Mouse (Mus musculus): ENCODE measurements at regions not wholly inside any gene's neighbourhood (a gene's known extent, or its start where the extent isn't known, plus 50 kb on each side); places are given as distances from the start of the nearest gene placed in this dataset.

- no peak for DNase-seq (ENCODE audit: low spot score in 2 of 2)
Measured at GRCm38 (mm10) chr9:32005348-32005747, 92.1 kb upstream of the Barx2 start.

DNA sequence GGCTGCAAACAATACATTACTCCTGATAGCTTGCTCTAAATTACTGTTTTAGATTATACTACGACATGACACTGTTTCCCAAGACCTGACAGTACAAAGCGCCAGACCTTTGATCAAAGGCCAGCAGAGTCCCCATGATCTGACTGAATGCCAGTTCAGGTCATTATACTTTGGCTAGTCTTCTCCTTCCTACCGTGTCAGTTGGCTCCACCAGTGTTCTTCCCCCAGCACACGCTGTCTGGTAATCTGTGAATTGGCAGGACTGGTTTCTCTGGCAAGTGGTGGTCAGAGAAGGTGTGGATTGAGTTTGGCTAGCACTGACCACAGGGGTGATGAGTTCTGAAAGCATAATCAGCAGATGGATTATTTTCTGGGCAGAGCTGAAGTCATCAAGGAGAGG is 93.1 kb upstream of the Barx2 start:
- no peak for DNase-seq (ENCODE audit: low spot score in 2 of 2)

DNA sequence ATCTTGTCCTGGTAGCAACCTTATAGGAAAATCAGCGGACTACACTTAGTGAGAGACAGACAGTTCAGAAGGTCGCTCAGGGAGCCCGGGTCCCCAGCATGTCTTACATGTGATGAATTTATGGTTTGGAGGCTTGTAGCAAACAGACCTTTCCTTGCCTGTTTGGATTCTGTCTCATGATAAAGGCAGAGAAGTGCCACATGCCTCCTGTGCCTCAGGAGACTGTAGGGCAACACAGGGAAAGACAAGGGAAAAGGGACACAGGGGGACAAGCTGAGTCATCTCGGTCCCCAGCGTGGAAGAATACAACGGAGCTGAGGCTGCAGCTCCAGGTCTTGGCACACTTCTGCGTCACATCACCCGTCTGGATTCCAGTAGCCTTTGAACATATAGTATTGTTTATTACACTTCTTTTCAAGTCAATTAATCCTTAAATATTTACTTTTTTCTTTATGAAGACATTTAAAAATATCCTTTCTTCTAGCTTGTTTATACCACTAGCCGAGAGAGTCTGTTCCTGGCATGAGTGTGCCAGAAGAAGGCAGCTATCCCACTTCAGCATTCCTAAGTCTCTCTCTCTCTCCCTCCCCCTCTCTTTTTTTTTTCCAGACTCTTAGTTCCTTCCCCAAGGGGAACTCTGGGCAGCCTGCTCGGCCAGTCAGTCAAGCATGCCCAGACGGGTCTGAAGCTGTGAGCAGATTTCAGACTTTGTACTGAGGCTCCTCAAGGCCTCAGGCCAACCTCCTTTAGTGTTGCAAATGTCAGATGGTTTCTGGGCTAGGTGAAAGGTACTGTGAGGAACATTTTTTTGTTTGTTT is 97.9 kb upstream of the Barx2 start:
- no peak for DNase-seq (ENCODE audit: low spot score in 2 of 2)

DNA sequence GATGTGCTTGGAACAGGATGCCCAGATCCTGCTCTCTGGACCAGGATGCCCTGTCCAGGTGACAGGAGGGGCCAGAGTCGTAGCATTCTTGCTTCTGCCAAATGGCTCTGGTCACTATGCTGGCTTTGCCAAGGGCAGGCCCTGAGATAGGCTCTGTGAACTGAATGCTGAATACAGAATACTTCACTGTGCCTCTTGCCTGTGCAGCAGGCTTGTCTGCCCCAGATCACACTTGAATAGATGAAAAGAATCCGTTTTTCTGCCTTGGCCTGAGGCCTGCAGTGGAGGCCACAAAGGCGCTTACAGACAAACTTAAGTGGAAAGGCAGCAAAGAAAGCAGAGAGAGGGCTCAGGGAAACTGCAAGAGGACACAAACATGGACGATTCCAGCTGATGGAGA is 99.7 kb upstream of the Arhgap32 start:
- peak; percentile 30 to 50 for DNase-seq (ENCODE audit: low spot score in 2 of 2)

- no peak for DNase-seq (ENCODE audit: low spot score in 2 of 2)
Measured at GRCm38 (mm10) chr9:32018020-32018419, 97.9 kb upstream of the Arhgap32 start.

- DNase-seq (ENCODE audit: low spot score in 2 of 2) = no peak
Measured at GRCm38 (mm10) chr9:32019786-32020185, 96.2 kb upstream of the Arhgap32 start.

DNA sequence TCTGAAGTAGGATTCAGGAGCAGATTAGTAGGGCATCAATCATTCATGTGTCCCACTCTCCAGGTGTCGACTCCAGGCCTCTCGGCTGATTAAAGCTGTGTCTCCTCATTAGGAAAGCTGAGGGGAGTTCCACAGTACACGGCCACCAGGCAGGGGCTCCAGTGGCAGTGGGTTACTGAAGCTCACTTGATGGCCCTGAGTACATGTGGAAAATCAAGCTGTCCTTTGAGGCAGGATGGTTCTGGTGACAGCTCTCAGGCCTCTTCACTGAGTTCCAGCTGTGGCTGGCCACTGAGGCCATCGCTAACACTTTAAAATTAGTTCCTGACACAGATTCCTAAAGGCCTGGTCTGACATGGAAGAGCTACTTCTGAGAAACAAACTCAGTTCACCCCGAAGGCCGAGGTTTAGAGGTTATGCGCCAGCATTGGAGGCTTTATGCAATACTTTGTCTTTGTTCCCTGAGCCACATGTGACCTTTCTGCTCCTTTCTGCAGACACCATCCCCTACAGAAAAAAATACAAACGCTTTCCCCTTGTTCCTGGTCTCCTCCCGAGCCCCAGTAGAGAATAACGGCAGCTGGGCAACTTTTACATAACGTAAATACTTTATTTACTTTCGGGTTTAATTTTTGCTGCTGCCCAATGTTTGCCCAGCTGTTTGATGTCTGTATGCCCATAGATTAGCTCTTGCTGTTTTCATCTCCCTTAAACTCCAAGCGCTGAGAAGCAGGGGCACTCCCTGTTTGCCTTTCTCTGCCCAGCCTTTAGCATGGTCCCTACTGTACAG is 94.8 kb upstream of the Arhgap32 start:
- DNase-seq (ENCODE audit: low spot score in 2 of 2) = no peak

- DNase-seq (ENCODE audit: low spot score in 2 of 2) = no peak
Measured at GRCm38 (mm10) chr9:32021755-32022154, 94.2 kb upstream of the Arhgap32 start.

- DNase-seq (ENCODE audit: low spot score in 2 of 2) = no peak
Measured at GRCm38 (mm10) chr9:32022996-32023395, 92.9 kb upstream of the Arhgap32 start.

GRCm38 (mm10) chr9:32024767-32025166 is 91.2 kb upstream of the Arhgap32 start:
- no peak for DNase-seq (ENCODE audit: low spot score in 2 of 2)

DNA sequence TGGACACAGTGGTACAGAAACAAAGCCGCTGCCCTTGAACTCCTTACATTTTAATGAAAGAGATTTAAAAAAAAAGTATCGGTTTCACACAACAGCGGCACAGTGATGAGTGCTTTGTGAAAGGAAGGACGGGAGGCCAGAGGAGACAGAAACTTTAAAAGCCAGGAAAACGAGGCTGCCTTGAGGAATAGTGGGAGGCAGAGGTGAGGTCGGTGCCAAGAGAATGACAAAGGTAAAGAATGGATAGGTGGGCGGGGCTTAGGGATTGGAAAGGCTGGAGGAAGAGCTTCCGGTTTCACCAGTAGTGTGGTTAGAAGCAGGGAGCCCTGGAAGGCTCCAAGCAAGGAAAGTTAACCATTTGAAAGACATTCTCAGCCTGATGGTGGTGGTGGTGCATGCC is 88.0 kb upstream of the Arhgap32 start:
- DNase-seq (ENCODE audit: low spot score in 2 of 2) = no peak

GRCm38 (mm10) chr9:32029001-32029400 is 86.9 kb upstream of the Arhgap32 start:
- no peak for DNase-seq (ENCODE audit: low spot score in 2 of 2)

- DNase-seq (ENCODE audit: low spot score in 2 of 2) = no peak
Measured at GRCm38 (mm10) chr9:32029786-32030185, 86.2 kb upstream of the Arhgap32 start.

- no peak for DNase-seq (ENCODE audit: low spot score in 2 of 2)
Measured at GRCm38 (mm10) chr9:32030203-32030602, 85.7 kb upstream of the Arhgap32 start.

GRCm38 (mm10) chr9:32031950-32032453 is 83.9 kb upstream of the Arhgap32 start:
- DNase-seq (ENCODE audit: low spot score in 2 of 2) = peak; percentile 69 to 87

DNA sequence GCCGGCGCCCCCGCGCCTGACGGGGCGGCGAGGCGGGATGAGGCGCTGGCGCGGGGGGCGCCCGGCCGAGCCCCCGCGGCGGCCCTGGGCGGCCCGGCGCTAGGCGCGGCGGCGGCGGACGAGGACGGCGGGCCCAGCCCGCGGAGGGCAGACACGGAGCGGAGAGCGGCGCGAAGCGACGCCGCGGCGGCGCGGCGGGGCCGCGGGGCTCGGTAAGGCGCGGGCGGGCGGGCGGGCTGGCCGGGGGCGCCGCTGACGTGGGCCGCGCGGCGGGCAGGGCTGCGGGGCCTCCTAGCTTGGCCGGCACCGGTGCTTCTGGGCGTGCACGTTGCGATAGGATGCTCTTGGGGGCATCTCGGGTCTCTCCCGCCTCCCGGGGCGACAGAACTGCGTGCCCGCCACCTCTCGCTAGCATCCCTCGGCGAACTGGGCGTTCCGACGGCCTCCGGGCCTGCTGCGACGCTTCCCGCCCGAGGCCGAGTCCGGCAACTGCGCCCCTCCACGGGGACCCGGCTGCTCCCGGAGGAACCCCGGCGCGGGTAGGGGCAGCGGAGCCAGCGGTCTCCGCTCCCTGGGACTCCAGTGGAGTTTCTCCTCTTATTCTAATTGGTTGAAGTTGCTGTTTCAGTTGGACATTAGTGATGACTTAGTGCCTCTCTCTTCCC is 83.3 kb upstream of the Arhgap32 start:
- peak; percentile 35 to 54 for DNase-seq (ENCODE audit: low spot score in 2 of 2)

GRCm38 (mm10) chr9:32033937-32034336 is 82.0 kb upstream of the Arhgap32 start:
- DNase-seq (ENCODE audit: low spot score in 2 of 2) = no peak

GRCm38 (mm10) chr9:32039999-32040398 is 75.9 kb upstream of the Arhgap32 start:
- no peak for DNase-seq (ENCODE audit: low spot score in 2 of 2)

- no peak for DNase-seq (ENCODE audit: low spot score in 2 of 2)
Measured at GRCm38 (mm10) chr9:32043344-32043743, 72.6 kb upstream of the Arhgap32 start.

- no peak for DNase-seq (ENCODE audit: low spot score in 2 of 2)
Measured at GRCm38 (mm10) chr9:32046791-32047190, 69.1 kb upstream of the Arhgap32 start.

- DNase-seq (ENCODE audit: low spot score in 2 of 2) = no peak
Measured at GRCm38 (mm10) chr9:32048941-32049340, 67.0 kb upstream of the Arhgap32 start.

DNA sequence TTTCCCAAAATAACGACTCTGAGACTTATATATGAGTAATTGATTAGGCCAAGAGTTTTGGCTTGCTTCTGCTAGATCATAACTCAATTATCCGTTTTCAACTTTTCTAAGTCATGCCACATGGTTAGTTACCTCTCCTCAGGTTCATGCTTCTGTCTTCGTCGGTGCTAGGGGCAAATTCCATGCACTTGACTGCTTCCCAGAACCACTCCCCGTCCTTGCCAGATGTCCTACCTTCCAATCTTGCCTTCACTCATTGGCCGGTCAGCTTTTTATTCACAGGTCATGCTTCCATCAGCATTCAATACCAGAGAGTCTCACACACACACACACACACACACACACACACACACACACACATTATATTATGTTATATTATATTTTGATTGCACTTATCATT is 66.4 kb upstream of the Arhgap32 start:
- DNase-seq (ENCODE audit: low spot score in 2 of 2) = no peak
